Mouse (Mus musculus) mammary gland, adult 2 months (tissue): Measurements from ENCODE around the gene Adgrf5. TPM values are rescaled to one million over a fixed set of nuclear protein-coding genes. Genes with fewer than 3 reads are reported as not detected.

Experiments
- polyA plus RNA-seq: library from polyadenylated mRNA; depleted of rRNA; stranded (reverse); fragments of >200 nt; gene quantifications from 2 replicates; pipeline ENCODE4 v1.2.3, GENCODE M21; 2012; ENCODE audit warnings: low replicate concordance; rRNA removed

Adgrf5 gene
- polyA plus RNA-seq: 20.5 and 51.9 TPM in 2 replicates

GRCm38 (mm10) chr17:43359826-43360619 lies at the start of gene Adgrf5:
Adgrf5 (plus strand) TSS chr17:43360451.

GRCm38 (mm10) chr17:43502592-43502991 lies 142.3 kb downstream of the Adgrf5 start, which contains the start of gene Mep1a:
Mep1a (minus strand) TSS chr17:43502812.

Other genes with a start within 250 kb of the Adgrf5 start
- gene Adgrf1, start 90.1 kb upstream of the Adgrf5 start, polyA plus RNA-seq: 0.06 and 0.11 TPM in 2 replicates
- 0.22 and 0.24 TPM in 2 replicates for gene Mep1a, start 142.4 kb downstream of the Adgrf5 start, polyA plus RNA-seq
- 0.20 TPM in 1 of 2 replicates, not detected in the other for gene Ankrd66, start 183.2 kb downstream of the Adgrf5 start, polyA plus RNA-seq
- gene Pla2g7, start 207.6 kb downstream of the Adgrf5 start, polyA plus RNA-seq: 18.1 and 26.8 TPM in 2 replicates